Mouse (Mus musculus): ENCODE results near the gene Kcnh2.

DNA sequence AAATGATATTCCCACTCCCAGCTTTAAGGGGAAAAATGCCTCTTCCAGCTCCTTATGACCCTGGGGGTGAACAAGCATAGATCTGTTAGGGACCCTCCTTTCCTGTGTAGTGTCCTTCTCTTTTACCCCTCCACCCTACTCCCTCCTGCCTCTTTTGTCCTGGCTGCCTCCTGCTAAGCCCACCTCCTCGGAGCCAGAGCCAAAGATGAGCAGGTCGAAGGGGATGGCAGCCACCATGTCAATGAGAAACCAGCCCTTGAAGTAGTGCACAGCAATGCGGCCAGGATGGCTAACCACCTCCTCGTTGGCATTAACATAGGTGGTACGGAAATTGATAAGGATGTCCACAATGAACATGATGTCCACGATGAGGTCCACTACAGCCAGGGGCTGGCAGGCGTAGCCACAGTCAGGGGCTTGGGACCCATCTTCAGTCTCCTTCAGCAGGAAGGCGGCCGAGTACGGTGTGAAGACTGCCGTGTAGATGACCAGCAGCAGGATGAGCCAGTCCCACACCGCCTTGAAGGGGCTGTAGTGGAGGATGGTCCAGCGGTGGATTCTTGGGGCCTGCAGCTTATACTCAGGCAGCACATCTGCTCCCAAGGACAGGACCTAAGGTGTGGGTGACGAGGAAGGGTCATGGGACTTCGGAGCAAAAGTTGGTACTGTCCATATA lies 25.1 kb downstream of the Kcnh2 start:
- TF ChIP-seq MYB (IDR thresholded peaks at IDR 0.05; ENCODE audit: low read depth, low read length) (no peak), CTCF (IDR thresholded peaks at IDR 0.05 in 2 of 3, conservative IDR thresholded peaks at IDR 0.05 in 1 of 3; ENCODE audit: control insufficient read depth in 1 of 3, insufficient read depth in 1 of 3, low read depth in 2 of 3, low read length in 3 of 3, poor library complexity in 1 of 3, severe bottlenecking in 1 of 3) (no peak), POLR2A (IDR thresholded peaks at IDR 0.05; ENCODE audit: control insufficient read depth in 1 of 2, insufficient read depth in 1 of 2, low read depth in 1 of 2, low read length in 2 of 2, poor library complexity in 1 of 2) (no peak), USF1 (IDR thresholded peaks at IDR 0.05; ENCODE audit: low read depth, low read length) (no peak)
